Mouse (Mus musculus): ENCODE measurements at regions not wholly inside any gene's neighbourhood (a gene's known extent, or its start where the extent isn't known, plus 50 kb on each side); places are given as distances from the start of the nearest gene placed in this dataset.

GRCm38 (mm10) chr4:64145924-64146323, 99.1 kb upstream of the Tnc start:
- TF ChIP-seq CTCF (IDR thresholded peaks at IDR 0.05; ENCODE audit: control insufficient read depth, insufficient read depth, insufficient read length) (no peak), MAX (IDR thresholded peaks at IDR 0.05) (no peak), CEBPB (IDR thresholded peaks at IDR 0.05; ENCODE audit: low read depth) (no peak), MYOG (IDR thresholded peaks at IDR 0.05; ENCODE audit: control insufficient read depth, extremely low read depth, insufficient read length) (no peak)
